Mouse (Mus musculus) olfactory bulb, adult 2 months (tissue): ENCODE results near the gene Smg6.

ENCODE experiments used
- CTCF ChIP-seq: fragments of 200-500 bp; IDR thresholded peaks from 2 replicates; pipeline ENCODE4 v1.5.1; 2012; ENCODE audit warnings: low read depth, mild to moderate bottlenecking, low read length, moderate library complexity; ENCODE audit not compliant: insufficient read depth
- POLR2A ChIP-seq: fragments of 200-500 bp; IDR thresholded peaks from 2 replicates; pipeline ENCODE4 v1.6.1; 2012; ENCODE audit warnings: mild to moderate bottlenecking, low read depth, low read length, moderate library complexity; ENCODE audit not compliant: insufficient read depth

DNA sequence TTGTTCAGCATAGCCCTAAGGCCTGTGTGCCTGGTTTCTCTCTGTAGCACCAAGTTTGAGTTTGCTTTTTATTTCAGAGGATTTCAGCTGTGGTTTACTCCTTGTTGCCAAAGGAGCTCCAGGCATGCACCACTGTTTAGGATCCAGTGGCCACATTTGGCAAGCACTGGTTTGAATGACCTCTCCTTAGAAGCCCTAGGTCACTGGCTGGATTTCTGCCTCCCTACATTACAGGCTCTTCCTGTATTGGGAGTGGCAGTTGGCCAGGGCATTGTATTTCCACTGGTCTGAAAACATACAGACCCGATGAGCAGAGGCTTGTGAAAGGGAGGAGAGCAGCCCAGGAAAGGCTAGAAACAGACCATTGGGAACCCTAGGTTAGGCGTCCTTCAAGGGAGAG lies 63.4 kb downstream of the Smg6 start:
- no peak for TF ChIP-seq CTCF
- no peak for TF ChIP-seq POLR2A
